In the genomic region with DNA sequence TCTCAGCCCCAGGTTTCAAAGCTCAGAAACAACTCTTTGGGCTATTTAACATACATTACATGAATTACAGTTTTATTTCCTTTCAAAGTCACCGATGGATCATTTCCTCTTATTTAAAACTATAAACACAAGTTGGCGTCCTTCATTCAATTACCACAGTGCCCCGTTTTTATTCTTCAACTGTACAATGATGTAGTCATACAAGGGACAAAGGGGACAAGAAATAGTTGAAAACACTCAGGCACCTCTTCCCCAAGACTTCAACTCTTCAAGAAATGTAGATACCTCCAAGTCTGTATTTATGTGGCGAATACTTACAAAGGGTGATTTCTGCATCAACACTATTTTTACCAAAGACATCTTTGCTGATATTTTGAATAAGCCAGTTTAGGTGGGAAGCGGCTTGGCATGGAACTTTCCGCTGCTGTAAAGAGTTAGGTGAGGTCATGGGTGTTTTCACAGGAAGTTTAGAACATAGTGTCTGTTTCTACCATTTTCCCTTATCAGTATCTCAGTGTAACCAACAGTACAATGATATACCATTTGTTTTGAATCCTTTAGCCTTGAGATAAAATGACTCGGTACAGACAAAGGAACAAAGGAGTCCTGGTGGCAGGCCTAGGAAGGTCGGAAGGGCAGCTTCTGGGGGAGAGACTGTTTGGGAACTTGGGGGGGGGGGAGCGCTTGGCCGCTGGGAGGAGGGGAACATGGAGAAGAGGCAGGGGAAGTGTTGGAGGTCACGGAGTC, we compare ENCODE assay signal across 17 mouse cellular contexts.
DNase-seq lines count a peak whose midpoint lies in the region; ATAC-seq lines count a peak whose summit lies in the region.
"Had no signal": no experiment of that assay in that cellular context is flagged by ENCODE, and none has a peak within 500 bp of the region (broad histone marks: within the 10 kb centered on the region; RNA-seq: fewer than 3 reads in every experiment).

No protein-coding gene starts in this region.

- DNase-seq in heart, postnatal 4 days, result no peak
- DNase-seq in midbrain, embryonic 11.5 days (ENCODE audit: low spot score, missing footprints), result peak; percentile 51
- DNase-seq in ZHBTc4 (ENCODE audit: low read depth, low spot score), result peak; percentile 82
- DNase-seq in lung, postnatal 4 days, result peak; percentile 8 to 34
- no peak for DNase-seq in kidney, postnatal 10 days
- DNase-seq in kidney, postnatal 25 days, result no peak
- DNase-seq: B cell, adult 2 months; gastrocnemius, postnatal 14 days; heart, postnatal 14 days had no signal

- no peaks in the 10 kb centered on the region for H3K27me3 ChIP-seq in heart, embryonic 14.5 days (ENCODE audit: control insufficient read depth, insufficient read depth, low read length)
- H3K27me3 ChIP-seq in midbrain, embryonic 11.5 days (ENCODE audit: control insufficient read depth, insufficient read depth, low read length), result no peaks in the 10 kb centered on the region
- H3K27me3 ChIP-seq in midbrain, embryonic 15.5 days (replicated peaks), result no peaks in the 10 kb centered on the region
- H3K27me3 ChIP-seq: embryonic facial prominence, embryonic 13.5 days; kidney, embryonic 15.5 days; liver, embryonic 15.5 days; stomach, embryonic 15.5 days had no signal

- no peak overlapping the region for H3K4me3 ChIP-seq in heart, embryonic 14.5 days (ENCODE audit: control insufficient read depth in 1 of 2, insufficient read depth in 1 of 2, low read depth in 1 of 2, low read length in 2 of 2)
- H3K4me3 ChIP-seq in midbrain, embryonic 11.5 days (ENCODE audit: low read depth, low read length), result no peak overlapping the region
- H3K4me3 ChIP-seq in midbrain, embryonic 15.5 days, result no peak overlapping the region
- H3K4me3 ChIP-seq: embryonic facial prominence, embryonic 13.5 days; kidney, embryonic 15.5 days; left cerebral cortex, adult 2 months; liver, embryonic 15.5 days; midbrain, embryonic 10.5 days; stomach, embryonic 15.5 days had no signal

- no peak overlapping the region for H3K9ac ChIP-seq in heart, embryonic 14.5 days (ENCODE audit: low read length)
- no peak overlapping the region for H3K9ac ChIP-seq in midbrain, embryonic 11.5 days (ENCODE audit: low read length)
- H3K9ac ChIP-seq in midbrain, embryonic 15.5 days, result no peak overlapping the region
- H3K9ac ChIP-seq: embryonic facial prominence, embryonic 13.5 days; kidney, embryonic 15.5 days; liver, embryonic 15.5 days; stomach, embryonic 15.5 days had no signal

- peak; percentile 46 for ATAC-seq in heart, embryonic 14.5 days (ENCODE audit: insufficient number of reproducible peaks, insufficient read depth, low FRiP score, low read depth)
- no peak for ATAC-seq in midbrain, embryonic 11.5 days (ENCODE audit: low FRiP score)
- ATAC-seq in midbrain, embryonic 15.5 days (replicated peaks), result no peak

- no peaks in the 10 kb centered on the region for H3K9me3 ChIP-seq in heart, embryonic 14.5 days (ENCODE audit: control insufficient read depth, low read length)
- H3K9me3 ChIP-seq in midbrain, embryonic 11.5 days (ENCODE audit: control insufficient read depth, low read length), result no peaks in the 10 kb centered on the region
- H3K9me3 ChIP-seq in midbrain, embryonic 15.5 days, result no peaks in the 10 kb centered on the region
- H3K9me3 ChIP-seq: embryonic facial prominence, embryonic 13.5 days; kidney, embryonic 15.5 days; liver, embryonic 15.5 days; midbrain, embryonic 10.5 days; stomach, embryonic 15.5 days had no signal

- WGBS in heart, embryonic 14.5 days, result 63% methylated on average over 11 of the region's 11 CpGs
- WGBS in midbrain, embryonic 11.5 days, result 69% methylated on average over 9 of the region's 11 CpGs
- 66% methylated on average over 11 of the region's 11 CpGs for WGBS in midbrain, embryonic 15.5 days

- peak overlapping the region; percentile 9 to 42; a peak in 1 of 4 replicates for H3K27ac ChIP-seq in heart, embryonic 14.5 days (replicated peaks in 1 of 2; ENCODE audit: control insufficient read depth in 1 of 2, insufficient read depth in 1 of 2, low read depth in 2 of 2, low read length in 2 of 2)
- no peak overlapping the region for H3K27ac ChIP-seq in midbrain, embryonic 11.5 days (ENCODE audit: low read depth, low read length)
- no peak overlapping the region for H3K27ac ChIP-seq in midbrain, embryonic 15.5 days
- H3K27ac ChIP-seq: embryonic facial prominence, embryonic 13.5 days; kidney, embryonic 15.5 days; left cerebral cortex, adult 2 months; liver, embryonic 15.5 days; midbrain, embryonic 10.5 days; stomach, embryonic 15.5 days had no signal

- no peak overlapping the region for H3K4me2 ChIP-seq in heart, embryonic 14.5 days (ENCODE audit: low read length)
- H3K4me2 ChIP-seq in midbrain, embryonic 11.5 days, result no peak overlapping the region
- no peak overlapping the region for H3K4me2 ChIP-seq in midbrain, embryonic 15.5 days
- H3K4me2 ChIP-seq: embryonic facial prominence, embryonic 13.5 days; kidney, embryonic 15.5 days; liver, embryonic 15.5 days; stomach, embryonic 15.5 days had no signal

- no peaks in the 10 kb centered on the region for H3K36me3 ChIP-seq in heart, embryonic 14.5 days (ENCODE audit: control insufficient read depth, insufficient read depth, low read length)
- no peaks in the 10 kb centered on the region for H3K36me3 ChIP-seq in midbrain, embryonic 11.5 days (ENCODE audit: control insufficient read depth, insufficient read depth, low read length)
- no peaks in the 10 kb centered on the region for H3K36me3 ChIP-seq in midbrain, embryonic 15.5 days (replicated peaks)
- H3K36me3 ChIP-seq: embryonic facial prominence, embryonic 13.5 days; kidney, embryonic 15.5 days; liver, embryonic 15.5 days; midbrain, embryonic 10.5 days; stomach, embryonic 15.5 days had no signal

- peaks cover 0 to 7% of the 10 kb centered on the region in 2 experiments; a peak in 1 of 4 replicates for H3K4me1 ChIP-seq in heart, embryonic 14.5 days (ENCODE audit: control insufficient read depth in 2 of 2, insufficient read depth in 2 of 2, low read length in 2 of 2)
- H3K4me1 ChIP-seq in midbrain, embryonic 11.5 days (ENCODE audit: control insufficient read depth, insufficient read depth, low read length), result peaks cover 2% of the 10 kb centered on the region; the same call in 1 of the 2 replicates
- peaks cover 14% of the 10 kb centered on the region for H3K4me1 ChIP-seq in midbrain, embryonic 15.5 days
- H3K4me1 ChIP-seq: liver, embryonic 15.5 days had no signal

Comparison
In these comparisons a context has a peak if more than half of its experiments do, and no peak if none do; other contexts are left out.
1. H3K27ac ChIP-seq: peak in heart, embryonic 14.5 days (2 of 2); none in midbrain, embryonic 11.5 days (single experiment) and midbrain, embryonic 15.5 days (single experiment).
2. DNase-seq: peak in midbrain, embryonic 11.5 days (single experiment), ZHBTc4 (single experiment) and lung, postnatal 4 days (2 of 2); none in heart, postnatal 4 days (single experiment), kidney, postnatal 10 days (single experiment) and kidney, postnatal 25 days (0 of 2).